Mouse (Mus musculus): ENCODE measurements at regions not wholly inside any gene's neighbourhood (a gene's known extent, or its start where the extent isn't known, plus 50 kb on each side); places are given as distances from the start of the nearest gene placed in this dataset.
A peak's percentile ranks its signal among the peaks of the same experiment; 100 is the strongest.
"Not testable (repeated sequence)": the region's sequence is repeated elsewhere in the genome, so short reads cannot be mapped to it uniquely, and the experiment has no call there.

DNA sequence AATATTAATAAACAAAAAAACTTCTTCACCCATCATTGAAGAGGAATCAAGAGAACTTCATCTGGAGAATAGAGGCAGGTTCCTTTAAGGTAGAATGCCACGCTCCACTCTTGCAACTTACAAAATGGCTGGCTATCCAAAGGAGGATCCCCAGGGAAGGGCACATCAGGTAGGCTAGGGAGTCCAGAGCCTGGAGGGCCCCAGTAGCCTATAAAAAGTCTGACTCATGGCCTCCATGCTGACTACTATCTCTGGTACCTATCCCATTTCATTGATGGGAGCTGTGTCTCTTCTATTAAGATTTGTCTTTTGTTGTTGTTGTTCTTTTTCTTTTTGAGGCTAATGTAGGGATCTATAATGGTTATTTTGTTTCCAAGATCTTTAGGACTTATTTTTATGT lies 294.4 kb upstream of the Nr5a2 start:
- Histone ChIP-seq H3K9me3 (peaks cover 3% of the 10 kb centered on the region; the same call in 1 of the 2 replicates), H3K27me3 (replicated peaks) (no peaks in the 10 kb centered on the region), H3K4me1 (no peaks in the 10 kb centered on the region), H3K36me3 (replicated peaks; ENCODE audit: low read length) (no peaks in the 10 kb centered on the region), H3K4me3 (replicated peaks) (no peak overlapping the region)
- TF ChIP-seq FLI1 (IDR thresholded peaks at IDR 0.05; ENCODE audit: low read length) (no peak), GATA1 (IDR thresholded peaks at IDR 0.05; ENCODE audit: borderline replicate concordance, low read length) (no peak)

DNA sequence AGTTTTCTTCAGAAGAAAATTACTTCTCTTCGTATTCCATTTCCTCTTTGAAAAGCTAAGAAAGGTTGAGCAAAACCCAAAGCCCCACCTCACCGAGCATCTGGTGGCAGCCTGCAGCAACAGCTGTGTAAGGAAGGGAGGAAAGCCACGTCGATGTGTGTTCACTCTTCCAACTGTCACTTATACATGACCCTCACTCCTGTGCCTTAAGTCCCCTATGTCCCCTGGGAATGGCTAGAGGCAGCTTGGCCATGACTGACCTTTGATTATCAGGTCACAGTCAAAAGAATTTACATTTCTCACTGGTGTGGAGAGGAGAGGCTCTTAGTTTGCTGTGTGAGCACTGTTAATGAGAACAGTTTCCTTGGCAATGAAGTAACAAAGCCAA lies 266.8 kb upstream of the Nr5a2 start:
- no peak for TF ChIP-seq GATA1 (IDR thresholded peaks at IDR 0.05; ENCODE audit: borderline replicate concordance, low read length)
- no peak for TF ChIP-seq FLI1 (IDR thresholded peaks at IDR 0.05; ENCODE audit: low read length)
- Histone ChIP-seq H3K27me3 (replicated peaks) (peaks cover 11% of the 10 kb centered on the region), H3K4me3 (replicated peaks) (no peak overlapping the region), H3K4me1 (peaks cover 10% of the 10 kb centered on the region), H3K9me3 (peaks cover 9% of the 10 kb centered on the region), H3K36me3 (replicated peaks; ENCODE audit: low read length) (no peaks in the 10 kb centered on the region)

- no peak for TF ChIP-seq FLI1 (IDR thresholded peaks at IDR 0.05; ENCODE audit: low read length)
- no peak for TF ChIP-seq GATA1 (IDR thresholded peaks at IDR 0.05; ENCODE audit: borderline replicate concordance, low read length)
- Histone ChIP-seq H3K9me3 (peaks cover 9% of the 10 kb centered on the region), H3K27me3 (replicated peaks) (peaks cover 14% of the 10 kb centered on the region), H3K4me1 (peaks cover 13% of the 10 kb centered on the region), H3K36me3 (replicated peaks; ENCODE audit: low read length) (no peaks in the 10 kb centered on the region), H3K4me3 (replicated peaks) (no peak overlapping the region)
Measured at GRCm38 (mm10) chr1:137226479-137227097, 266.3 kb upstream of the Nr5a2 start.

DNA sequence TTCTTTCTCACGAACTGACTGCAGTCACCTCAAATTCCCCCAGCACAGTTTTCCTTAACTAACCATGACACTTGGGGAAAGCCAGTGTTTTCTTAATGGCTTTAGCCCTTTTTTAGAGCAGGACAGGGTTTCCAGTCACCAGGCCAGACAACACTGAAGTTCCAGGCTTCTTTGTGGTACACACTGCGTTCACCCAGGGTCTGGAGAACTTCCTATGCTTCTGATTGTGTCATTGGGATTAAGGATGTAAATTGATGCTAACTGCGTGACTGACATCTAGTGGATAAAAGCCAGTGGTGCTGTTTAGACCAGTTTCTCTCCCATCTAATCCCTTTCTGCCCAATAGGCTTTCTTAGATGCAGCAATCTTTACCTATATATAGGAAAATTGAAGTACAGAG lies 265.2 kb upstream of the Nr5a2 start:
- Histone ChIP-seq H3K4me3 (replicated peaks) (no peak overlapping the region), H3K4me1 (peaks cover 21% of the 10 kb centered on the region), H3K27me3 (replicated peaks) (peaks cover 21% of the 10 kb centered on the region), H3K36me3 (replicated peaks; ENCODE audit: low read length) (no peaks in the 10 kb centered on the region), H3K9me3 (peaks cover 3% of the 10 kb centered on the region)
- no peak for TF ChIP-seq GATA1 (IDR thresholded peaks at IDR 0.05; ENCODE audit: borderline replicate concordance, low read length)
- no peak for TF ChIP-seq FLI1 (IDR thresholded peaks at IDR 0.05; ENCODE audit: low read length)

- H3K36me3 ChIP-seq (replicated peaks; ENCODE audit: low read length): no peaks in the 10 kb centered on the region
- TF ChIP-seq GATA1 (IDR thresholded peaks at IDR 0.05; ENCODE audit: borderline replicate concordance, low read length): no peak
- TF ChIP-seq FLI1 (IDR thresholded peaks at IDR 0.05; ENCODE audit: low read length): no peak
- H3K4me3 ChIP-seq (replicated peaks): no peak overlapping the region
- peaks cover 5% of the 10 kb centered on the region for H3K9me3 ChIP-seq
- peaks cover 36% of the 10 kb centered on the region for H3K4me1 ChIP-seq
- H3K27me3 ChIP-seq (replicated peaks): peaks cover 34% of the 10 kb centered on the region
Measured at GRCm38 (mm10) chr1:137223052-137223451, 262.8 kb upstream of the Nr5a2 start.

DNA sequence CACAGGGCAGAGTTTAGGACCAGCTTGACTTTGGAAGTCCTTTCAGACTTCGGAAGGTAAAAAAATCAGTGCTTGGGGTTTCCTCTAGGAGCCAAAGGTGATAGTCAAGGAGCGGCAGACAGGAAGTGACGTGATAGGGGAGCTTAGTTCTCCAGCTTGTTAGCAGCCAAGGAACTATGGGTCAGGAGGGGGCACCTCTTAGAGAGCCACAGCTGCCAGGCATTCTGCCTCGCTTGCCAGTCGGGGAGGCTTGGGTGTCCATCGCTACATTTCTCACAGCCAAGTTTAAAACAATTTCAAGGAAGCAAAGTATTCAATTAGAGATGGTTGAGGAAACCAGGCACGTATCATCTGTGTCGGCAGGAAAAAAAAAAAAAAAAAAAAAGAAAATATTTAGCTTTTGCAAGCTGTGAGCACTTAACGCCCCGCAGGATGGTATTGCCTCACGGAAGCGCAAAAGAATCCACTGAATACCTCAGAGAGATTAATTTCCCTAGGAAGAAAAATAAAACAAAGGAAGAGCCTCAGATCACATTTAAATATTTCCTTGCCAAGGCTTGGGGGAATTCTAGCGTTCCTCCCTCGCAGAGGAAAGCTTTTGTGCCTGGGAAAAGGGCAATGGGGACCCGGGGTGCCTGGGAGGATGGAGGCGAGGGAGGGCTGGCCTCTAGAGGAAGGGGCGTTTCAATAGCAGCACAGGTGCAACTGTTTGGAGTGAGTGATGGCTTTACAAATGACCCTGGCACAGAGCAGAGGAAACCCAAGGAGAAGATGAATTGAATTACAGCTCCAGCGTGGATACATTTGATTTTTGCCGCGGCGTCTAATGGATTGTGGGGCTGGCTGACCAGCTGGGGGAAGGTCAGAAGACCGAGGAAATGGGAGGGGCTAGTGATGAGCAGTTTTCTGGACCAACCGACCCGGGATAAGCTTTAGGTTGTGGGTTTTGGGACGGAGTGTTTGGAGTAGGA lies 261.1 kb upstream of the Nr5a2 start:
- peak overlapping the region; percentile 72 for H3K4me3 ChIP-seq (replicated peaks)

GRCm38 (mm10) chr1:137220226-137220625 lies 260.0 kb upstream of the Nr5a2 start:
- no peak for TF ChIP-seq FLI1 (IDR thresholded peaks at IDR 0.05; ENCODE audit: low read length)
- TF ChIP-seq GATA1 (IDR thresholded peaks at IDR 0.05; ENCODE audit: borderline replicate concordance, low read length): no peak
- Histone ChIP-seq H3K27me3 (replicated peaks) (peaks cover 39% of the 10 kb centered on the region), H3K4me3 (replicated peaks) (no peak overlapping the region), H3K9me3 (peaks cover 17% of the 10 kb centered on the region), H3K4me1 (peaks cover 44% of the 10 kb centered on the region), H3K36me3 (replicated peaks; ENCODE audit: low read length) (no peaks in the 10 kb centered on the region)

More for the DNA sequence above, 261.1 kb upstream of the Nr5a2 start:
- Histone ChIP-seq H3K36me3 (replicated peaks; ENCODE audit: low read length) (no peaks in the 10 kb centered on the region), H3K4me1 (peaks cover 44% of the 10 kb centered on the region), H3K27me3 (replicated peaks) (peaks cover 36% of the 10 kb centered on the region), H3K9me3 (peaks cover 12% of the 10 kb centered on the region)
- TF ChIP-seq GATA1 (IDR thresholded peaks at IDR 0.05; ENCODE audit: borderline replicate concordance, low read length): no peak
- no peak for TF ChIP-seq FLI1 (IDR thresholded peaks at IDR 0.05; ENCODE audit: low read length)

- H3K36me3 ChIP-seq (replicated peaks; ENCODE audit: low read length): no peaks in the 10 kb centered on the region
- peaks cover 41% of the 10 kb centered on the region for H3K4me1 ChIP-seq
- TF ChIP-seq FLI1 (IDR thresholded peaks at IDR 0.05; ENCODE audit: low read length) (no peak), GATA1 (IDR thresholded peaks at IDR 0.05; ENCODE audit: borderline replicate concordance, low read length) (no peak)
- H3K4me3 ChIP-seq (replicated peaks): peak overlapping the region; percentile 86
- H3K9me3 ChIP-seq: peaks cover 17% of the 10 kb centered on the region
- peaks cover 34% of the 10 kb centered on the region for H3K27me3 ChIP-seq (replicated peaks)
Measured at GRCm38 (mm10) chr1:137218611-137219010, 258.4 kb upstream of the Nr5a2 start.

DNA sequence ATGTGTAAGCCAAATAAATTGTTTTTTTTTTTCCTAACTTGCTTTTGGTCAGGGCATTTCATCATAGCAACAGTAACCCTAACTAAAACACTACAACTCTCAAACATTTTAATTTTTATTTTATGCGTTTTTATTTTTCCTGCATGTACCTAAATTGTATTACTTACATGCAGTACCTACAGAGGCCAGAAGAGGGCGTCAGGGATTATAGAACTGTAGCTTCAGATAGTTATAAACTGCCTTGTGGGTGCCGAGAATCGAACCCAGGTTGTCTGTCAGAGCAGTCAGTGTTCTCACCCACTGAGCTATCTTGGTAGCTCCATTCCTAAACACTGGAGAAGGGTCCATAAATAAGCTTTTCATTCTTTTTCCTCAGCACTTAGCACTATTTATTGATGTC lies 257.8 kb upstream of the Nr5a2 start:
- Histone ChIP-seq H3K36me3 (replicated peaks; ENCODE audit: low read length) (no peaks in the 10 kb centered on the region), H3K4me3 (replicated peaks) (peak overlapping the region; percentile 50), H3K27me3 (replicated peaks) (peaks cover 33% of the 10 kb centered on the region), H3K4me1 (peaks cover 39% of the 10 kb centered on the region), H3K9me3 (peaks cover 17% of the 10 kb centered on the region)
- TF ChIP-seq FLI1 (IDR thresholded peaks at IDR 0.05; ENCODE audit: low read length) (no peak), GATA1 (IDR thresholded peaks at IDR 0.05; ENCODE audit: borderline replicate concordance, low read length) (no peak)

GRCm38 (mm10) chr1:137217206-137217605 lies 257.0 kb upstream of the Nr5a2 start:
- peaks cover 17% of the 10 kb centered on the region for H3K9me3 ChIP-seq
- H3K4me1 ChIP-seq: peaks cover 37% of the 10 kb centered on the region
- no peaks in the 10 kb centered on the region for H3K36me3 ChIP-seq (replicated peaks; ENCODE audit: low read length)
- no peak for TF ChIP-seq GATA1 (IDR thresholded peaks at IDR 0.05; ENCODE audit: borderline replicate concordance, low read length)
- TF ChIP-seq FLI1 (IDR thresholded peaks at IDR 0.05; ENCODE audit: low read length): no peak
- peaks cover 28% of the 10 kb centered on the region for H3K27me3 ChIP-seq (replicated peaks)
- H3K4me3 ChIP-seq (replicated peaks): no peak overlapping the region

DNA sequence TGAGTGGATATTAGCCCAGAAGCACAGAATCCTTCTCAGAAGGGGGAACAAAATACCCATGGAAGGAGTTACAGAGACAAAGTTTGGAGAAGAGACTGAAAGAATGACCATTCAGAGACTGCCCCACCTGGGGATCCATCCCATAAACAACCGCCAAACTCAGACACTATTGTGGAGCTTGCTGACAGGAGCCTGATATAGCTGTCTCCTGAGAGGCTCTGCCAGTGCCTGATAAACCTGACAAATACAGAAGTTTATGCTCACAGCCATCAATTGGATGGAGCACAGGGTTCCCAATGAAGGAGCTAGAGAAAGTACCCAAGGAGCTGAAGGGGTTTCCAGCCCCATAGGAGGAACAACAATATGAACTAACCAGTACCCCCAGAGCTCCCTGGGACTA lies 254.1 kb upstream of the Nr5a2 start:
- Histone ChIP-seq H3K4me1 (peaks cover 22% of the 10 kb centered on the region), H3K27me3 (replicated peaks) (peaks cover 12% of the 10 kb centered on the region), H3K9me3 (peaks cover 17% of the 10 kb centered on the region)
- H3K36me3 ChIP-seq (replicated peaks; ENCODE audit: low read length); H3K4me3 ChIP-seq (replicated peaks): not testable (repeated sequence)
